Mouse (Mus musculus) MEL (cell line): ENCODE data around the gene Sipa1l2. TPM values are rescaled to one million over a fixed set of nuclear protein-coding genes. Genes with fewer than 3 reads are reported as not detected.

Source experiments
- DNase-seq: peaks from one replicate; pipeline ENCODE4 v3.0.0; 2011; ENCODE audit warnings: low read depth, low spot score
- H3K27ac ChIP-seq: 2 replicates; pipeline ENCODE4 v1.5.1; 2012; ENCODE audit warnings: low read depth, mild to moderate bottlenecking, control low read depth, low read length, moderate library complexity; ENCODE audit not compliant: control insufficient read depth
- H3K27me3 ChIP-seq, 2 experiments: fragments of 150-350 bp in 1 of 2; sonication (generic) in 1 of 2; 2 replicates each; pipeline ENCODE4 v1.6.1; 2012; ENCODE audit warnings: low read length in 2 of 2, mild to moderate bottlenecking in 2 of 2, improper control_type of control experiment in 1 of 2, moderate library complexity in 1 of 2; ENCODE audit not compliant: insufficient read depth in 2 of 2, control insufficient read depth in 1 of 2
- H3K36me3 ChIP-seq, 2 experiments: 2 replicates each; pipeline ENCODE4 v1.6.1; 2012 to 2014; ENCODE audit warnings: low read length in 2 of 2, improper control_type of control experiment in 1 of 2, inconsistent platforms in 1 of 2, mild to moderate bottlenecking in 1 of 2; ENCODE audit not compliant: insufficient read depth in 2 of 2, control insufficient read depth in 1 of 2
- H3K4me1 ChIP-seq, 2 experiments: fragments of 150-350 bp in 1 of 2; sonication (generic) in 1 of 2; 2 replicates each; pipeline ENCODE4 v1.6.1; 2012; ENCODE audit warnings: low read length in 2 of 2, improper control_type of control experiment in 1 of 2, mild to moderate bottlenecking in 1 of 2; ENCODE audit not compliant: insufficient read depth in 2 of 2, control insufficient read depth in 1 of 2
- H3K4me3 ChIP-seq, 2 experiments: fragments of 150-350 bp in 1 of 2; sonication (generic) in 1 of 2; 2 replicates each; pipeline ENCODE4 v1.5.1; 2012; ENCODE audit warnings: low read depth in 2 of 2, low read length in 2 of 2, mild to moderate bottlenecking in 2 of 2, moderate library complexity in 2 of 2, control low read depth in 1 of 2, improper control_type of control experiment in 1 of 2; ENCODE audit not compliant: control insufficient read depth in 1 of 2, insufficient read depth in 1 of 2
- H3K79me2 ChIP-seq: 2 replicates; pipeline ENCODE4 v1.6.1; 2012; ENCODE audit warnings: mild to moderate bottlenecking, low read length, moderate library complexity; ENCODE audit not compliant: control insufficient read depth, poor library complexity, insufficient read depth
- H3K9ac ChIP-seq: 2 replicates; pipeline ENCODE4 v1.6.1; 2012; ENCODE audit warnings: low read depth, mild to moderate bottlenecking, control low read depth, low read length, moderate library complexity; ENCODE audit not compliant: control insufficient read depth, poor library complexity, severe bottlenecking
- H3K9me3 ChIP-seq: fragments of 150-350 bp; sonication (generic); replicated peaks from 2 replicates; pipeline ENCODE4 v1.6.1; 2012; ENCODE audit warnings: mild to moderate bottlenecking, low read length, improper control_type of control experiment, moderate library complexity; ENCODE audit not compliant: insufficient read depth
- BHLHE40 ChIP-seq: IDR thresholded peaks from 2 replicates; pipeline ENCODE4 v1.6.1; 2012; ENCODE audit warnings: low read depth, mild to moderate bottlenecking, inconsistent platforms, low read length, improper control_type of control experiment, borderline replicate concordance
- CHD1 ChIP-seq: IDR thresholded peaks from 2 replicates; pipeline ENCODE4 v1.6.1; 2012; ENCODE audit warnings: low read depth, mild to moderate bottlenecking, inconsistent platforms, low read length, improper control_type of control experiment
- ELF1 ChIP-seq: IDR thresholded peaks from 2 replicates; pipeline ENCODE4 v1.6.1; 2014; ENCODE audit warnings: low read depth, mild to moderate bottlenecking, inconsistent platforms, low read length, improper control_type of control experiment, moderate library complexity
- ETS1 ChIP-seq: IDR thresholded peaks from 2 replicates; pipeline ENCODE4 v1.6.1; 2012; ENCODE audit warnings: low read depth, mild to moderate bottlenecking, inconsistent platforms, low read length, improper control_type of control experiment, moderate library complexity
- GABPA ChIP-seq: IDR thresholded peaks from 2 replicates; pipeline ENCODE4 v1.6.1; 2012; ENCODE audit warnings: low read depth, mild to moderate bottlenecking, inconsistent platforms, low read length, improper control_type of control experiment, moderate library complexity
- HCFC1 ChIP-seq: IDR thresholded peaks from 2 replicates; pipeline ENCODE4 v1.6.1; 2012; ENCODE audit warnings: low read depth, mild to moderate bottlenecking, inconsistent platforms, low read length, improper control_type of control experiment, moderate library complexity
- KAT2A ChIP-seq: conservative IDR thresholded peaks from 2 replicates; pipeline ENCODE4 v1.6.1; 2012; ENCODE audit warnings: low read depth, low read length, improper control_type of control experiment, inconsistent platforms
- MAFK ChIP-seq: IDR thresholded peaks from 2 replicates; pipeline ENCODE4 v1.6.1; 2011; ENCODE audit warnings: low read depth, mild to moderate bottlenecking, low read length, improper control_type of control experiment, borderline replicate concordance
- MEF2A ChIP-seq: IDR thresholded peaks from 2 replicates; pipeline ENCODE4 v1.6.1; 2014; ENCODE audit warnings: low read depth, mild to moderate bottlenecking, inconsistent platforms, low read length, improper control_type of control experiment; ENCODE audit not compliant: poor library complexity, insufficient replicate concordance, severe bottlenecking; ENCODE audit errors: extremely low read depth
- MXI1 ChIP-seq: IDR thresholded peaks from 2 replicates; pipeline ENCODE4 v1.6.1; 2011; ENCODE audit warnings: mild to moderate bottlenecking, low read depth, low read length, improper control_type of control experiment
- MYB ChIP-seq: IDR thresholded peaks from 2 replicates; pipeline ENCODE4 v1.6.1; 2011; ENCODE audit warnings: mild to moderate bottlenecking, low read depth, low read length, improper control_type of control experiment
- NRF1 ChIP-seq: IDR thresholded peaks from 2 replicates; pipeline ENCODE4 v1.6.1; 2014; ENCODE audit warnings: low read depth, mild to moderate bottlenecking, inconsistent platforms, low read length, improper control_type of control experiment, moderate library complexity; ENCODE audit not compliant: poor library complexity, insufficient read depth, severe bottlenecking
- POLR2A ChIP-seq, 2 experiments: IDR thresholded peaks; 2 replicates each; pipeline ENCODE4 v1.6.1; 2011 to 2012; ENCODE audit warnings: low read length in 2 of 2, mild to moderate bottlenecking in 2 of 2, control low read depth in 1 of 2, improper control_type of control experiment in 1 of 2, low read depth in 1 of 2, moderate library complexity in 1 of 2; ENCODE audit not compliant: control insufficient read depth in 1 of 2, insufficient read depth in 1 of 2, poor library complexity in 1 of 2
- POLR2AphosphoS2 ChIP-seq: IDR thresholded peaks from 2 replicates; pipeline ENCODE4 v1.6.1; 2011; ENCODE audit warnings: low read length, improper control_type of control experiment
- RAD21 ChIP-seq: IDR thresholded peaks from 2 replicates; pipeline ENCODE4 v1.6.1; 2011; ENCODE audit warnings: mild to moderate bottlenecking, low read depth, low read length, improper control_type of control experiment
- RCOR1 ChIP-seq: IDR thresholded peaks from 2 replicates; pipeline ENCODE4 v1.6.1; 2012; ENCODE audit warnings: low read depth, mild to moderate bottlenecking, inconsistent platforms, low read length, improper control_type of control experiment
- UBTF ChIP-seq: IDR thresholded peaks from 2 replicates; pipeline ENCODE4 v1.6.1; 2012; ENCODE audit warnings: low read depth, mild to moderate bottlenecking, inconsistent platforms, low read length, improper control_type of control experiment, moderate library complexity, borderline replicate concordance; ENCODE audit not compliant: insufficient read depth
- ZKSCAN1 ChIP-seq: IDR thresholded peaks from 2 replicates; pipeline ENCODE4 v1.6.1; 2012; ENCODE audit warnings: low read depth, mild to moderate bottlenecking, inconsistent platforms, low read length, improper control_type of control experiment, moderate library complexity
- polyA plus RNA-seq, 2 experiments: library from polyadenylated mRNA; stranded (reverse) in 1 of 2; unstranded in 1 of 2; fragments of >175 nt in 1 of 2; fragments of >200 nt in 1 of 2; gene quantifications; 2 replicates each; pipeline versions ENCODE4 v1.2.1 to v1.2.4; 2012; ENCODE audit warnings: low replicate concordance in 2 of 2, low read depth in 1 of 2; ENCODE audit not compliant: insufficient read length in 2 of 2, insufficient read depth in 1 of 2, missing spikeins in 1 of 2
- total RNA-seq: library from RNA; depleted of rRNA; stranded (reverse); fragments of 300-350 nt; gene quantifications from 2 replicates; pipeline ENCODE4 v1.2.3, GENCODE M21; 2012

Sipa1l2 gene
- total and polyA plus RNA-seq, 3 experiments = not detected

DNA sequence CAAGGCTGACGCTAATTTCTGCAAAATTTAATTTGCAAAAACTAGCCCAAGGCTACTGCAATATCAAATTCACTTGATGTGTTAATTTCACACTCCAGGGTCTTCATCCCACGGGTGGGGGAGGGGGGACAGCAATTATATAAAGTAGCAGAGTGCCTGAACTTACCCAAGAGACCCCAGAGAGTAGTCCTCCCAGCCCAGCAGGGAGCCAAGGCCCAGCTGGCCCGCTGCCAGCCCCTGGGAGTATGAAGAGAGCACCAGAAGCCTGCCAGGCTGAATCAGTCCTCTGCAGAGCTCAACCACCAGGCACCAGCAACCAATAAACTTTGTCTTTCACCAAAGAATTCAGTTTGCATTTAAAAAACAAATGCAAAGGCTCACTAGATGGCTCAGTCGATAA lies 59.8 kb downstream of the Sipa1l2 start:
- Histone ChIP-seq H3K9me3 (no peaks in the 10 kb centered on the region), H3K36me3 (no peaks in the 10 kb centered on the region)
- TF ChIP-seq GABPA (no peak), KAT2A (no peak), ZKSCAN1 (no peak), POLR2AphosphoS2 (no peak)

GRCm38 (mm10) chr8:125509175-125509574 lies 60.4 kb downstream of the Sipa1l2 start:
- Histone ChIP-seq H3K9me3 (no peaks in the 10 kb centered on the region), H3K9ac (no peak overlapping the region), H3K36me3 (no peaks in the 10 kb centered on the region), H3K27ac (no peak overlapping the region), H3K27me3 (no peaks in the 10 kb centered on the region), H3K4me3 (no peak overlapping the region), H3K4me1 (no peaks in the 10 kb centered on the region), H3K79me2 (no peaks in the 10 kb centered on the region)
- no peak for DNase-seq
- TF ChIP-seq BHLHE40 = no peak
- no peak for TF ChIP-seq HCFC1
- no peak for TF ChIP-seq MXI1
- TF ChIP-seq POLR2A (IDR thresholded peaks at IDR 0.05; ENCODE audit: control insufficient read depth in 1 of 2, insufficient read depth in 1 of 2, low read depth in 1 of 2, low read length in 2 of 2, poor library complexity in 1 of 2) = no peak
- TF ChIP-seq NRF1 = no peak
- no peak for TF ChIP-seq ETS1
- no peak for TF ChIP-seq RAD21
- TF ChIP-seq, all 39 proteins: peak for 0

More for the DNA sequence above, 59.8 kb downstream of the Sipa1l2 start:
- Histone ChIP-seq H3K9ac (no peak overlapping the region), H3K4me1 (no peaks in the 10 kb centered on the region), H3K4me3 (no peak overlapping the region), H3K27ac (no peak overlapping the region), H3K27me3 (no peaks in the 10 kb centered on the region), H3K79me2 (no peaks in the 10 kb centered on the region)
- no peak for DNase-seq

DNA sequence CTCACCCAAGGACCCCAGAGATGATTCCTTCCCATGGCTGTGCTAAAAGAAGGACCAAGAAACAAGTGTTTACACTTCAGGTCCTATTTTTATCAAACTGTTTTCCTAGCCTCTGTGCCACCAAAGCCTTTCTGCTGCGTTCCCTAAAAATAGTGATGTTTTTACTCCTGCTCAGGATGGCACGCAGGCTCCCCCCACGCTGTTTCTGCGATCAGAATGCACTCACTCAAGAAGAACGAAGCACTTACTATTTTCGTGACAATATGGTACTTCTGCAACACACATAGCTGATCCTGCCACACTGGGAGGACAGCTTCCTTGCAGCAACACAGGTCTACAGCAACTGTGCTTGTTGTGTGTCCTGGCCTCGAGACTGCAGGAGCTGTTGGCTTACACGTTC lies 62.3 kb downstream of the Sipa1l2 start:
- no peak for TF ChIP-seq ELF1
- no peak for TF ChIP-seq RCOR1
- no peak for TF ChIP-seq ETS1
- no peak for TF ChIP-seq MYB
- TF ChIP-seq UBTF = no peak
- TF ChIP-seq MAFK = no peak
- no peak for TF ChIP-seq MEF2A
- TF ChIP-seq CHD1 = no peak
- Histone ChIP-seq H3K79me2 (no peaks in the 10 kb centered on the region), H3K27me3 (no peaks in the 10 kb centered on the region), H3K4me1 (no peaks in the 10 kb centered on the region), H3K9ac (no peak overlapping the region), H3K36me3 (no peaks in the 10 kb centered on the region), H3K9me3 (no peaks in the 10 kb centered on the region), H3K27ac (no peak overlapping the region), H3K4me3 (no peak overlapping the region)
- no peak for DNase-seq
